Mouse (Mus musculus): ENCODE measurements around the gene Ucn2. TPM values are rescaled to one million over a fixed set of nuclear protein-coding genes. Genes with fewer than 3 reads are reported as not detected.

Ucn2 gene
- polyA plus RNA-seq, 1 experiment from 2014 or later: not detected

- Histone ChIP-seq H3K27ac (ENCODE audit: low read depth) (no peak overlapping the region), H3K4me1 (ENCODE audit: insufficient read depth) (no peaks in the 10 kb centered on the region), H3K9ac (no peak overlapping the region), H3K4me3 (ENCODE audit: low read depth, low read length) (no peak overlapping the region), H3K36me3 (ENCODE audit: insufficient read depth) (no peaks in the 10 kb centered on the region), H3K27me3 (ENCODE audit: insufficient read depth, low read length) (no peaks in the 10 kb centered on the region), H3K9me3 (ENCODE audit: low read depth, low read length) (no peaks in the 10 kb centered on the region), H3K4me2 (no peak overlapping the region)
- no peak for DNase-seq
- WGBS: 71% methylated on average over 7 of the region's 7 CpGs
- no peak for ATAC-seq (ENCODE audit: insufficient read depth)
- no peak for TF ChIP-seq CTCF (IDR thresholded peaks at IDR 0.05; ENCODE audit: low read depth)
Measured at GRCm38 (mm10) chr9:108977966-108978365, 7.8 kb upstream of the Ucn2 start.

- Histone ChIP-seq H3K9ac (no peak overlapping the region), H3K9me3 (ENCODE audit: low read depth, low read length) (no peaks in the 10 kb centered on the region), H3K4me3 (ENCODE audit: low read depth, low read length) (no peak overlapping the region), H3K36me3 (ENCODE audit: insufficient read depth) (no peaks in the 10 kb centered on the region), H3K4me2 (no peak overlapping the region), H3K27me3 (ENCODE audit: insufficient read depth, low read length) (no peaks in the 10 kb centered on the region), H3K4me1 (ENCODE audit: insufficient read depth) (no peaks in the 10 kb centered on the region), H3K27ac (ENCODE audit: low read depth) (no peak overlapping the region)
- DNase-seq (no peak), ATAC-seq (ENCODE audit: insufficient read depth) (no peak)
- WGBS: 69% methylated on average over 8 of the region's 8 CpGs
- no peak for TF ChIP-seq CTCF (IDR thresholded peaks at IDR 0.05; ENCODE audit: low read depth)
Measured at GRCm38 (mm10) chr9:108982498-108982897, 3.3 kb upstream of the Ucn2 start.

GRCm38 (mm10) chr9:108983209-108983608 lies 2.6 kb upstream of the Ucn2 start:
- no peaks in the 10 kb centered on the region for H3K9me3 ChIP-seq (ENCODE audit: low read depth, low read length)
- no peak overlapping the region for H3K27ac ChIP-seq (ENCODE audit: low read depth)
- no peaks in the 10 kb centered on the region for H3K36me3 ChIP-seq (ENCODE audit: insufficient read depth)
- H3K9ac ChIP-seq: no peak overlapping the region
- no peak for TF ChIP-seq CTCF (IDR thresholded peaks at IDR 0.05; ENCODE audit: low read depth)
- H3K4me1 ChIP-seq (ENCODE audit: insufficient read depth): no peaks in the 10 kb centered on the region
- H3K4me2 ChIP-seq: no peak overlapping the region
- DNase-seq (no peak), ATAC-seq (ENCODE audit: insufficient read depth) (no peak)
- WGBS: 71% methylated on average over 9 of the region's 9 CpGs
- H3K27me3 ChIP-seq (ENCODE audit: insufficient read depth, low read length): no peaks in the 10 kb centered on the region
- no peak overlapping the region for H3K4me3 ChIP-seq (ENCODE audit: low read depth, low read length)

- no peak for ATAC-seq (ENCODE audit: insufficient read depth)
Measured at GRCm38 (mm10) chr9:108987704-108988350, 2.0 kb downstream of the Ucn2 start.

GRCm38 (mm10) chr9:108989802-108990461 lies 4.1 kb downstream of the Ucn2 start:
- H3K4me2 ChIP-seq: no peak overlapping the region
- no peak for TF ChIP-seq CTCF (IDR thresholded peaks at IDR 0.05; ENCODE audit: low read depth)
- no peak overlapping the region for H3K9ac ChIP-seq
- H3K4me3 ChIP-seq (ENCODE audit: low read depth, low read length): no peak overlapping the region
- no peak for ATAC-seq (ENCODE audit: insufficient read depth)
- H3K9me3 ChIP-seq (ENCODE audit: low read depth, low read length): no peaks in the 10 kb centered on the region
- H3K4me1 ChIP-seq (ENCODE audit: insufficient read depth): peaks cover 14% of the 10 kb centered on the region; the same call in 1 of the 2 replicates
- 75% methylated on average over 4 of the region's 4 CpGs for WGBS
- H3K36me3 ChIP-seq (ENCODE audit: insufficient read depth): no peaks in the 10 kb centered on the region
- DNase-seq: no peak
- H3K27ac ChIP-seq (ENCODE audit: low read depth): peak overlapping the region; percentile 88; the same call in 1 of the 2 replicates
- H3K27me3 ChIP-seq (ENCODE audit: insufficient read depth, low read length): no peaks in the 10 kb centered on the region

More at GRCm38 (mm10) chr9:108987704-108988350, 2.0 kb downstream of the Ucn2 start:
- peak overlapping the region; percentile 50 for H3K4me2 ChIP-seq
- DNase-seq: peak; percentile 66
- TF ChIP-seq CTCF (IDR thresholded peaks at IDR 0.05; ENCODE audit: low read depth): no peak
- H3K9ac ChIP-seq: no peak overlapping the region; the same call in 1 of the 2 replicates
- H3K9me3 ChIP-seq (ENCODE audit: low read depth, low read length): no peaks in the 10 kb centered on the region
- 26% methylated on average over 15 of the region's 15 CpGs for WGBS
- H3K4me1 ChIP-seq (ENCODE audit: insufficient read depth): peaks cover 9% of the 10 kb centered on the region; the same call in 1 of the 2 replicates
- H3K4me3 ChIP-seq (ENCODE audit: low read depth, low read length): peak overlapping the region; percentile 10; the same call in 1 of the 2 replicates
- no peaks in the 10 kb centered on the region for H3K27me3 ChIP-seq (ENCODE audit: insufficient read depth, low read length)
- no peak overlapping the region for H3K27ac ChIP-seq (ENCODE audit: low read depth)
- no peaks in the 10 kb centered on the region for H3K36me3 ChIP-seq (ENCODE audit: insufficient read depth)

- peak overlapping the region; percentile 88; the same call in 1 of the 2 replicates for H3K27ac ChIP-seq (ENCODE audit: low read depth)
- H3K9me3 ChIP-seq (ENCODE audit: low read depth, low read length): no peaks in the 10 kb centered on the region
- DNase-seq: no peak
- H3K4me3 ChIP-seq (ENCODE audit: low read depth, low read length): no peak overlapping the region
- peaks cover 14% of the 10 kb centered on the region; the same call in 1 of the 2 replicates for H3K4me1 ChIP-seq (ENCODE audit: insufficient read depth)
- no peak for ATAC-seq (ENCODE audit: insufficient read depth)
- H3K9ac ChIP-seq: 0 out of 2 replicates have a peak overlapping the region, but pooled peaks have one; percentile 18
- TF ChIP-seq CTCF (IDR thresholded peaks at IDR 0.05; ENCODE audit: low read depth): no peak
- peak overlapping the region; percentile 91 for H3K4me2 ChIP-seq
- WGBS: 64% methylated on average over 7 of the region's 7 CpGs
- no peaks in the 10 kb centered on the region for H3K36me3 ChIP-seq (ENCODE audit: insufficient read depth)
- H3K27me3 ChIP-seq (ENCODE audit: insufficient read depth, low read length): no peaks in the 10 kb centered on the region
Measured at GRCm38 (mm10) chr9:108990462-108990820, 4.6 kb downstream of the Ucn2 start.

- H3K4me1 ChIP-seq (ENCODE audit: insufficient read depth): peaks cover 14% of the 10 kb centered on the region; the same call in 1 of the 2 replicates
- peak within 1 kb of the TSS; percentile 91 for H3K4me2 ChIP-seq
- H3K9ac ChIP-seq: peak within 1 kb of the TSS; percentile 54
- no peaks in the 10 kb centered on the region for H3K27me3 ChIP-seq (ENCODE audit: insufficient read depth, low read length)
- H3K4me3 ChIP-seq (ENCODE audit: low read depth, low read length): peak within 1 kb of the TSS; percentile 55
- H3K9me3 ChIP-seq (ENCODE audit: low read depth, low read length): no peaks in the 10 kb centered on the region
- DNase-seq: peak; percentile 100
- no peak for TF ChIP-seq CTCF (IDR thresholded peaks at IDR 0.05; ENCODE audit: low read depth)
- ATAC-seq (ENCODE audit: insufficient read depth): peak; percentile 97
- H3K36me3 ChIP-seq (ENCODE audit: insufficient read depth): no peaks in the 10 kb centered on the region
- WGBS: 1% methylated on average over 31 of the region's 31 CpGs
- peak within 1 kb of the TSS; percentile 88 for H3K27ac ChIP-seq (ENCODE audit: low read depth)
Measured at GRCm38 (mm10) chr9:108991428-108992084, 5.7 kb downstream of the Ucn2 start, which contains the start of gene Pfkfb4. Gene Pfkfb4 (plus strand): TSS chr9:108991778.
